In the genomic region with DNA sequence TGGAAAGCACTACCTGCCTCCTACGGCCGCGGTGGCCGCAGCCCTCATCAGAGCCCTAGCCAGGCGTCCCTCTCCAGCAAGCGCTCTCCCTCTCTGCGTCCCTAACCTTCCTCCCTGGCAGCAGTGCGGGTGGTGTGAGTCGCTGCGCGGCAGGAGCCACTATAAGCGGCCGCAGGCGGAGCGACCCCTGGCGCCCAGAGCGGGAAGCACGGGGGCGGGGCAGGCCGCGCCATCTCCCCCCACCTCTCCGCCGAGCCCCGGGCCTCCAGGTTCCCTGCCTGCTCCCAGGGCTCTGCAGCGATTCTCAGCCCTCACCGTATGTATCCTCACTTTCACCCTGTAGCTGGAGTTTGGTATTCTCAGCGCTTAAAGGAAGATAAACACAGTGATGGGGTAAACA, we compare ENCODE assay signal across 8 mouse cellular contexts. TPM values are rescaled to one million over a fixed set of nuclear protein-coding genes. Genes with fewer than 3 reads are reported as not detected.
DNase-seq lines count a peak whose midpoint lies in the region; ATAC-seq lines count a peak whose summit lies in the region.

No protein-coding gene starts in this region.

- peak; percentile 88 for DNase-seq in NIH3T3 (ENCODE audit: low read depth)
- DNase-seq in cerebellum, adult 18-20 months = peak; percentile 57 to 72
- DNase-seq in layer of hippocampus, postnatal 10 days (ENCODE audit: low spot score in 2 of 2) = peak; percentile 74 to 81
- peak; percentile 85 to 90 for DNase-seq in lung, postnatal 4 days
- peak; percentile 91 for DNase-seq in retina, embryonic 14.5 days (ENCODE audit: low spot score)
- DNase-seq in thymus, postnatal 4 days = peak; percentile 94

- H3K27ac ChIP-seq in forebrain, embryonic 16.5 days (ENCODE audit: low read length) = no peak overlapping the region

- H3K4me2 ChIP-seq in forebrain, embryonic 16.5 days (ENCODE audit: low read length) = peak overlapping the region; percentile 43

- peak overlapping the region; percentile 28 for H3K4me3 ChIP-seq in forebrain, embryonic 16.5 days (replicated peaks; ENCODE audit: low read length)

- peak; percentile 78 for ATAC-seq in forebrain, embryonic 16.5 days
- peak; percentile 80 to 87 for ATAC-seq in hematopoietic stem cell, adult 5-6 weeks (replicated peaks in 1 of 2; ENCODE audit: insufficient read depth in 1 of 2, low FRiP score in 2 of 2, low TSS enrichment in 1 of 2, low read depth in 1 of 2, poor library complexity in 2 of 2, severe bottlenecking in 2 of 2)

- peaks cover 10% of the 10 kb centered on the region for H3K4me1 ChIP-seq in forebrain, embryonic 16.5 days (replicated peaks; ENCODE audit: control insufficient read depth, insufficient read depth, low read length)

- no peaks in the 10 kb centered on the region for H3K36me3 ChIP-seq in forebrain, embryonic 16.5 days (ENCODE audit: control insufficient read depth, insufficient read depth)

- 0% methylated on average over 27 of the region's 27 CpGs for WGBS in forebrain, embryonic 16.5 days

- peaks cover 42% of the 10 kb centered on the region for H3K27me3 ChIP-seq in forebrain, embryonic 16.5 days (replicated peaks; ENCODE audit: control insufficient read depth, insufficient read depth, low read length)

- H3K9me3 ChIP-seq in forebrain, embryonic 16.5 days (ENCODE audit: control insufficient read depth, low read length) = no peaks in the 10 kb centered on the region

- no peak overlapping the region for H3K9ac ChIP-seq in forebrain, embryonic 16.5 days (replicated peaks; ENCODE audit: low read depth, low read length)

RNA-seq across cellular contexts. Expression of gene C1ql4, which starts 0.7 kb away (rescaled TPM):
- 0.71 TPM in 1 of 2 replicates, not detected in the other for polyA plus RNA-seq in forebrain, embryonic 16.5 days (2015; fragmentation: Nextera tagmentation; extraction: Ambion mirVana)
- not detected in 2 replicates for total RNA-seq in hematopoietic stem cell, adult 5-6 weeks (2017)
- under 1 TPM in 1 of 2 experiments, not detected in 1; 0.25 TPM for total RNA-seq in layer of hippocampus, postnatal 10 days (2021)

RNA-seq across cellular contexts. Expression of gene Dnajc22, which starts 4.7 kb away (rescaled TPM):
- 0.27 and 0.51 TPM in 2 replicates for polyA plus RNA-seq in forebrain, embryonic 16.5 days (2015; fragmentation: Nextera tagmentation; extraction: Ambion mirVana)
- not detected in 2 replicates for total RNA-seq in hematopoietic stem cell, adult 5-6 weeks (2017)
- total RNA-seq in layer of hippocampus, postnatal 10 days (2021) = 1 to 10 TPM in 1 of 2 experiments, under 1 TPM in 1; 0.39 to 1.1 TPM

RNA-seq across cellular contexts. Expression of gene Troap, which starts 13.9 kb away (rescaled TPM):
- 15.9 and 17.3 TPM in 2 replicates for polyA plus RNA-seq in forebrain, embryonic 16.5 days (2015; fragmentation: Nextera tagmentation; extraction: Ambion mirVana)
- 13.4 and 15.9 TPM in 2 replicates for total RNA-seq in hematopoietic stem cell, adult 5-6 weeks (2017)
- 1 to 10 TPM; 1.4 to 1.7 TPM for total RNA-seq in layer of hippocampus, postnatal 10 days (2021)

RNA-seq across cellular contexts. Expression of gene Prph, which starts 33.3 kb away (rescaled TPM):
- 1.3 and 2.2 TPM in 2 replicates for polyA plus RNA-seq in forebrain, embryonic 16.5 days (2015; fragmentation: Nextera tagmentation; extraction: Ambion mirVana)
- total RNA-seq in hematopoietic stem cell, adult 5-6 weeks (2017) = not detected in 2 replicates
- total RNA-seq in layer of hippocampus, postnatal 10 days (2021) = 10 to 100 TPM in 1 of 2 experiments, 1 to 10 TPM in 1; 9.1 to 13.2 TPM

RNA-seq across cellular contexts. Expression of gene Spats2, which starts 37.4 kb away (rescaled TPM):
- 39.5 and 44.6 TPM in 2 replicates for polyA plus RNA-seq in forebrain, embryonic 16.5 days (2015; fragmentation: Nextera tagmentation; extraction: Ambion mirVana)
- 0.25 TPM in 1 of 2 replicates, not detected in the other for total RNA-seq in hematopoietic stem cell, adult 5-6 weeks (2017)
- total RNA-seq in layer of hippocampus, postnatal 10 days (2021) = 10 to 100 TPM; 32.3 to 35.1 TPM
